Mouse (Mus musculus) forebrain, embryonic 16.5 days (tissue): ENCODE data around the gene Fiz1. TPM values are rescaled to one million over a fixed set of nuclear protein-coding genes. Genes with fewer than 3 reads are reported as not detected.
A peak's percentile ranks its signal among the peaks of the same experiment; 100 is the strongest.

Source experiments
- ATAC-seq: fragments of 200-750 bp; cut with Nextera tagmentation; 2 replicates; pipeline ENCODE4 v1.8.0; 2017; ENCODE audit warnings: mild to moderate bottlenecking, moderate library complexity
- H3K27ac ChIP-seq: fragments of 300-500 bp; sonication (generic); 2 replicates; pipeline ENCODE4 v1.5.1; 2014; ENCODE audit warnings: low read length, control low read depth
- H3K27me3 ChIP-seq: fragments of 300-500 bp; sonication (generic); replicated peaks from 2 replicates; pipeline ENCODE4 v1.6.1; 2014; ENCODE audit warnings: low read length; ENCODE audit not compliant: control insufficient read depth, insufficient read depth
- H3K36me3 ChIP-seq: fragments of 300-500 bp; sonication (generic); 2 replicates; pipeline ENCODE4 v1.6.1; 2014; ENCODE audit not compliant: control insufficient read depth, insufficient read depth
- H3K4me1 ChIP-seq: fragments of 300-500 bp; sonication (generic); replicated peaks from 2 replicates; pipeline ENCODE4 v1.6.1; 2014; ENCODE audit warnings: low read length; ENCODE audit not compliant: control insufficient read depth, insufficient read depth
- H3K4me2 ChIP-seq: fragments of 300-500 bp; sonication (generic); 2 replicates; pipeline ENCODE4 v1.6.1; 2014; ENCODE audit warnings: mild to moderate bottlenecking, low read length, control low read depth
- H3K4me3 ChIP-seq: fragments of 300-500 bp; sonication (generic); replicated peaks from 2 replicates; pipeline ENCODE4 v1.5.1; 2014; ENCODE audit warnings: mild to moderate bottlenecking, low read length, control low read depth
- H3K9ac ChIP-seq: fragments of 300-500 bp; sonication (generic); replicated peaks from 2 replicates; pipeline ENCODE4 v1.6.1; 2014; ENCODE audit warnings: low read depth, low read length, control low read depth
- H3K9me3 ChIP-seq: fragments of 300-500 bp; sonication (generic); 2 replicates; pipeline ENCODE4 v1.6.1; 2016; ENCODE audit warnings: low read length; ENCODE audit not compliant: control insufficient read depth
- WGBS: fragments of 180-500 bp; shearing (Covaris S2); extraction: QIAGEN DNeasy Blood & Tissue Kit; methylation state at CpG from one replicate; pipeline ENCODE4 v1.1.7; 2014; 5-methylcytosine and 5-hydroxymethylcytosine counted together
- polyA plus RNA-seq: library from polyadenylated mRNA; unstranded; fragments of >200 nt; fragmentation: Nextera tagmentation; extraction: Ambion mirVana; gene quantifications from 2 replicates; pipeline ENCODE4 v1.2.1, GENCODE M21; 2015

The Fiz1 gene
- polyA plus RNA-seq, 1 experiment from 2014 or later = 43.7 TPM

DNA sequence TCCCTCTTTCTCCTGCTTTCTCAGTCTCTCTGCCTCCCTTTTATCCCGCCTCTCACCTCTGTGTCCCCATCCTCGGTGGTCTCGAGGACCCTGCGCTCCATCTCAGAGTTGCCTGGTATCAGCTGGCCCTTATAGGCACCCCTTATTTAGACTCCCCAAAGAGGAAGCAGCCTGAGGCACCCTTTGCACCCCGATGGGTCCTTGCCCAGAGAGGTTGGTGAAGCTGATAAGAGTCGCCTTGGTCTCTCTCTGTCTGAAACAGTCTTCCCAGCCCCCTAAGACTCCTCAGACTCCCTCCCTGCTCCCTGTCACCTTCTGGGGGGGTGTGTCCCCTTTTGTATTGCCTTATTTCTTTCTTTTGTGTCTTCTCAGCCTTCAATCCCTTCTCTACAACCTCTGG, 43.4 kb downstream of the Fiz1 start, which contains the start of gene Sbk3:
Gene Sbk3, minus strand, starts transcription at position 101 of the 400 bp plus-strand sequence.
- H3K27me3 ChIP-seq = no peaks in the 10 kb centered on the region
- no peak within 1 kb of the TSS for H3K4me2 ChIP-seq
- no peak within 1 kb of the TSS for H3K9ac ChIP-seq
- no peaks in the 10 kb centered on the region for H3K36me3 ChIP-seq
- H3K4me3 ChIP-seq = no peak within 1 kb of the TSS
- no peak for ATAC-seq
- H3K27ac ChIP-seq = no peak within 1 kb of the TSS
- H3K4me1 ChIP-seq = no peaks in the 10 kb centered on the region
- H3K9me3 ChIP-seq = no peaks in the 10 kb centered on the region
- 40% methylated on average over 6 of the region's 6 CpGs for WGBS

DNA sequence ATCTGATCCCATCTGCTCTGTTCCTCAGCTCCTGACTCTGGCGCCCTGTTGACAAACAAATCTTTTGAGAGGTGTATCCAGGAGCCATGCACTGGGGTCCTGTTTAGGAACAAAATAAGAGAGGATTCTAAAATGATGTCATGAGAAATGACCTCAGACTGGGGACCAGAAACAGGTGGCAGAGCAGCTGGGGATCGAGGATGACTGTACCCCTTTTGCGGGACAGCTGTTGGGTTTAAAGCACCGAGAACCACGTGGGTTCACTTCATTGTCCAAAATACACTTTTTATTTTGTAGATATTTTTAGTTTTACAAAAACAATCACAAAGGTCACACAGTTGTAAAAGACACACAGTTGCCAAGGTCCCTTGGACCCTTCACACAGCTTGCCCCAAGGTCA, 49.5 kb downstream of the Fiz1 start:
- H3K4me1 ChIP-seq = no peaks in the 10 kb centered on the region
- H3K9me3 ChIP-seq = no peaks in the 10 kb centered on the region
- WGBS = 87% methylated on average over 5 of the region's 5 CpGs
- no peak for ATAC-seq
- H3K9ac ChIP-seq = no peak overlapping the region
- H3K4me2 ChIP-seq = no peak overlapping the region
- H3K27me3 ChIP-seq = no peaks in the 10 kb centered on the region
- no peaks in the 10 kb centered on the region for H3K36me3 ChIP-seq
- no peak overlapping the region for H3K4me3 ChIP-seq
- no peak overlapping the region for H3K27ac ChIP-seq

DNA sequence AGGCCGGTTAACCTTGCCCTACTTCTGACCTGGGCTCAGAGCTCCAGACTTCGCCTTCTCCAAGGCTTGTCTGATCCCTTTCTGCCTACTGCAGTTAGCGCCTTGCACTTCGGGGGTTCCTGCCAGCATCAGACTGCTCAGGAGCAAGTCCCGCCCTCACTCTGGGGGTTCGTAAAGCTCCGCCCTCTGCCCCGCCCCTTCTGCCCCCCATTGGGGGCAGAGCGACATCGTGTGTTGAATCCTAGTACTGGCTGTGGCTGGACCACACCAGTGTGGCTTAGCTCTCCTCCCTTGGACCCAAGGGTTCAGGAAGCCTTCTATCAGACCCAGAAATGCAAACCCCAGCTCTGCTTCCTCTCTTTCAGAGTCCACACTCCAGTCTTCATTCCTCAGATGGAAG, 50.2 kb downstream of the Fiz1 start, which contains the start of gene Sbk2:
Gene Sbk2, minus strand, starts transcription at position 135 of the 400 bp plus-strand sequence.
- Histone ChIP-seq H3K27me3 (no peaks in the 10 kb centered on the region), H3K4me2 (no peak within 1 kb of the TSS), H3K4me1 (no peaks in the 10 kb centered on the region), H3K36me3 (no peaks in the 10 kb centered on the region), H3K27ac (no peak within 1 kb of the TSS), H3K9me3 (no peaks in the 10 kb centered on the region), H3K4me3 (no peak within 1 kb of the TSS), H3K9ac (no peak within 1 kb of the TSS)
- 8% methylated on average over 10 of the region's 10 CpGs for WGBS
- peak; percentile 80 for ATAC-seq

DNA sequence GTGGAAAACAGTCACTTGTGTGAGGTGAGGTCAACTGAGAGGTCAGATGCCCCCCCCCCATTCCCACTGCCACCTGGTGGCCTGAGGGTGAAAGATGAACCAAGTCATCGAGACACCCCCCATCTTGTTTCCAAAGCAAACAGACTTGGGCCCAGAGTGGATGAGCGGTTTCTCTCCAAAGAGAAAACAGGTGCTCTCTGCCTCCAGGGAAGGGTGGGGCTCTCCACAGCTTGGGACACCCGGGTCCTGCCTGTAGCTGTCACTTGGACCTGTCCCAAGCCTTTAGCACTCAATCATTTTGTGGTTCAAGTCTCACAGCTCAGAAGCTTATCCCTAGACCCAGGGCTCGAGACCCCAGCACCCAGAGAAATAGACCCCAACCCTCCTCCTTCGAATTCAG, 51.0 kb downstream of the Fiz1 start:
- no peaks in the 10 kb centered on the region for H3K4me1 ChIP-seq
- no peak overlapping the region for H3K9ac ChIP-seq
- H3K36me3 ChIP-seq = no peaks in the 10 kb centered on the region
- WGBS = 87% methylated on average over 5 of the region's 5 CpGs
- no peak overlapping the region for H3K4me2 ChIP-seq
- no peaks in the 10 kb centered on the region for H3K9me3 ChIP-seq
- H3K4me3 ChIP-seq = no peak overlapping the region
- no peak for ATAC-seq
- no peaks in the 10 kb centered on the region for H3K27me3 ChIP-seq
- no peak overlapping the region for H3K27ac ChIP-seq

DNA sequence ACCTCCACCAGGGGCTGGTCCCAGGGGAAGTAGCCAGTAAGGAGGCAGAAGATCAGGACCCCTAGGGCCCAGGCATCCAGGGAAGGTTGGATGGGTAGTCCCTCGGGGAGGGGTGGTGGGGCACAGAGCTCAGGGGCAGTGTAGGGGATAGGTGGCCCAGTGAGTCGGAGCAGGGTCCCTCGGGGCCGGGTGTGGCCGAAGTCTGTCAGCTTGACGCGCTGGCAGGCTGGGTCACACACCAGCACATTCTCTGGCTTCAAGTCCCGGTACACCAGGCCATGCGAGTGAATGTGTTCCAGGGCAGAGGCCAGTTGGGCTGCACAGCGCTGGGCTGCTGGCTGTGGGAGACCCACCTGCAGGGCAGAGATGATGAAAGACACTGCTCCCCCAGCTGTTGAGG, 57.1 kb downstream of the Fiz1 start:
- no peaks in the 10 kb centered on the region for H3K9me3 ChIP-seq

More for the DNA sequence above, 57.1 kb downstream of the Fiz1 start:
- Histone ChIP-seq H3K27ac (no peak overlapping the region), H3K4me3 (no peak overlapping the region), H3K9ac (no peak overlapping the region), H3K36me3 (no peaks in the 10 kb centered on the region), H3K4me2 (no peak overlapping the region), H3K27me3 (no peaks in the 10 kb centered on the region), H3K4me1 (no peaks in the 10 kb centered on the region)
- ATAC-seq = no peak
- 91% methylated on average over 10 of the region's 10 CpGs for WGBS

Other genes with a start within 250 kb of the Fiz1 start
- not detected in 2 replicates for gene Fam71e2, start 243.4 kb downstream of the Fiz1 start, polyA plus RNA-seq
- gene Il11, start 231.8 kb downstream of the Fiz1 start, polyA plus RNA-seq = 0.53 and 1.1 TPM in 2 replicates
- not detected in 2 replicates for gene Tmem190, start 231.8 kb downstream of the Fiz1 start, polyA plus RNA-seq
- gene Tmem238, start 225.0 kb downstream of the Fiz1 start, polyA plus RNA-seq = 3.3 and 4.1 TPM in 2 replicates
- 173 and 179 TPM in 2 replicates for gene Rpl28, start 221.8 kb downstream of the Fiz1 start, polyA plus RNA-seq
- gene Ube2s, start 202.1 kb downstream of the Fiz1 start, polyA plus RNA-seq = 291 and 311 TPM in 2 replicates
- 8.7 and 13.2 TPM in 2 replicates for gene Shisa7, start 170.0 kb downstream of the Fiz1 start, polyA plus RNA-seq
- gene Isoc2b, start 144.4 kb downstream of the Fiz1 start, polyA plus RNA-seq = 3.2 and 4.3 TPM in 2 replicates
- gene Isoc2a, start 137.5 kb downstream of the Fiz1 start, polyA plus RNA-seq = 0.52 and 0.92 TPM in 2 replicates
- 0.25 and 0.60 TPM in 2 replicates for gene Gm36210, start 108.2 kb downstream of the Fiz1 start, polyA plus RNA-seq
- gene Zfp628, start 99.5 kb downstream of the Fiz1 start, polyA plus RNA-seq = 3.4 and 3.9 TPM in 2 replicates
- 32.0 and 38.3 TPM in 2 replicates for gene Nat14, start 92.7 kb downstream of the Fiz1 start, polyA plus RNA-seq
- gene Ssc5d, start 88.9 kb downstream of the Fiz1 start, polyA plus RNA-seq = 0.34 and 0.39 TPM in 2 replicates
- gene Sbk2, start 50.3 kb downstream of the Fiz1 start, polyA plus RNA-seq = not detected in 2 replicates
- gene Sbk3, start 43.5 kb downstream of the Fiz1 start, polyA plus RNA-seq = 0.84 and 0.91 TPM in 2 replicates
- gene Zfp579, start 18.5 kb downstream of the Fiz1 start, polyA plus RNA-seq = 58.4 and 62.2 TPM in 2 replicates
- 10.3 and 11.3 TPM in 2 replicates for gene Zfp524, start 282 bp downstream of the Fiz1 start, polyA plus RNA-seq
- 0.91 TPM in 1 of 2 replicates, not detected in the other for gene Gm44973, start 799 bp upstream of the Fiz1 start, polyA plus RNA-seq
- gene Zfp865, start 5.7 kb upstream of the Fiz1 start, polyA plus RNA-seq = 5.9 and 6.5 TPM in 2 replicates
- gene Ccdc106, start 5.9 kb upstream of the Fiz1 start, polyA plus RNA-seq = 50.5 and 59.1 TPM in 2 replicates
- gene 4632433K11Rik, start 19.4 kb upstream of the Fiz1 start, polyA plus RNA-seq = not detected in 2 replicates
- gene Zfp784, start 23.7 kb upstream of the Fiz1 start, polyA plus RNA-seq = 8.0 and 9.5 TPM in 2 replicates
- 52.7 and 62.4 TPM in 2 replicates for gene Zfp580, start 36.8 kb upstream of the Fiz1 start, polyA plus RNA-seq
- gene U2af2, start 47.4 kb upstream of the Fiz1 start, polyA plus RNA-seq = 125 and 128 TPM in 2 replicates
- gene Epn1, start 65.5 kb upstream of the Fiz1 start, polyA plus RNA-seq = 97.9 and 104 TPM in 2 replicates
- 0.14 TPM in 1 of 2 replicates, not detected in the other for gene Rfpl4, start 102.3 kb upstream of the Fiz1 start, polyA plus RNA-seq
- gene Rasl2-9, start 111.3 kb upstream of the Fiz1 start, polyA plus RNA-seq = 0.32 TPM in 1 of 2 replicates, not detected in the other
- gene Vmn1r55, start 135.0 kb upstream of the Fiz1 start, polyA plus RNA-seq = not detected in 2 replicates
- not detected in 2 replicates for gene Vmn1r56, start 182.1 kb upstream of the Fiz1 start, polyA plus RNA-seq
- gene Vmn1r57, start 203.8 kb upstream of the Fiz1 start, polyA plus RNA-seq = not detected in 2 replicates